Mouse (Mus musculus): ENCODE measurements around the gene Ces2b. TPM values are rescaled to one million over a fixed set of nuclear protein-coding genes. Genes with fewer than 3 reads are reported as not detected.

Gene Ces2b
- polyA plus RNA-seq, 1 experiment: not detected

DNA sequence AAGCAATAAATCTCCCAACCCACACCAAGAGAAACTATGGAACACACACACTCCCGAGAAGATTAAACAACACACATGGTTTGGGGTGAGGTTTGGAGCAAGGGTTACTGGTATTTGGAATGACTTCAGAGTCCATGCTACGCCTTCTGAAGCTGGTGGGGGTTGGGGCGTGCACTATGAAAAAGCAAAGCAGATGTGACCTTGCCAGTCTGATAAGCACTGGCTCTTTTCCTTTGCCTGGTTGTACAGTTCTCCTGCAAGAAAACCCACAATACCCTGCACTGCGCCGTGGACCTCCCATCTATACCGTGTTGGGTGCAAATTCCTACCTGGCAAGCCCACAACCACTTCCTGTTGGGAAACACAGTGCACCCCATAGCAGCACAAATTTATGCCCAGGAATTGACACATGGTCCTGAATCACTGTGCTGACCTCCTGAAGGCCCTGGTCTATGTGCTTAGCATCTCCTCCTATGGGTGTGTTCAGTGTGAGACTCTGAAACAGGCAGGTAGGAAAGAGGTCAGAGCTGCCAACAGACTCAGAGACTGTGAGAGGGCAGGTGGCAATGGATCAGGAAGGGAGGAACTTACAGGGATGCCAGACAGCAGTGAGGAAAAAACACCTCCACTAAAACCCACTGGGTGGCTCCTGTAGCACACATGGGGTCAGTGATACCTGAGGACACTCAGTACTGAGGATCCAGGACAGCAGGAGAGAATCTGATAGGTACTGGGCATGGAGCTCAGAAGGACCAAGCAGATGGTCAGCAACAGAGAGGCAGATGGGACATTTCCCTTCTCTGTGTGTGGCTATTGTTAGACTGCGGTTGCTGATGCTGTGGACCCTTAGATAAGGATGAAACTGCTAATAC lies 22.6 kb upstream of the Ces2b start:
- no peaks in the 10 kb centered on the region for H3K9me3 ChIP-seq (replicated peaks; ENCODE audit: control insufficient read depth, insufficient read depth, low read length, poor library complexity, severe bottlenecking)
- no peaks in the 10 kb centered on the region for H3K4me1 ChIP-seq (ENCODE audit: control insufficient read depth, insufficient read depth, low read length)
- no peaks in the 10 kb centered on the region for H3K36me3 ChIP-seq (ENCODE audit: control insufficient read depth, insufficient read depth, low read length, poor library complexity, severe bottlenecking)
- no peak overlapping the region for H3K4me3 ChIP-seq (ENCODE audit: low read depth, low read length)
- no peak overlapping the region for H3K27ac ChIP-seq (ENCODE audit: insufficient read depth, low read length)
- no peaks in the 10 kb centered on the region for H3K27me3 ChIP-seq (ENCODE audit: control insufficient read depth, insufficient read depth, low read length, poor library complexity, severe bottlenecking)
- H3K9ac ChIP-seq (ENCODE audit: low read depth, poor library complexity, severe bottlenecking): no peak overlapping the region
- TF ChIP-seq CTCF (IDR thresholded peaks at IDR 0.05; ENCODE audit: low read depth, low read length) (no peak), EP300 (IDR thresholded peaks at IDR 0.05; ENCODE audit: insufficient read depth, low read depth, low read length) (no peak), POLR2A (IDR thresholded peaks at IDR 0.05; ENCODE audit: insufficient read depth, low read length) (no peak)

DNA sequence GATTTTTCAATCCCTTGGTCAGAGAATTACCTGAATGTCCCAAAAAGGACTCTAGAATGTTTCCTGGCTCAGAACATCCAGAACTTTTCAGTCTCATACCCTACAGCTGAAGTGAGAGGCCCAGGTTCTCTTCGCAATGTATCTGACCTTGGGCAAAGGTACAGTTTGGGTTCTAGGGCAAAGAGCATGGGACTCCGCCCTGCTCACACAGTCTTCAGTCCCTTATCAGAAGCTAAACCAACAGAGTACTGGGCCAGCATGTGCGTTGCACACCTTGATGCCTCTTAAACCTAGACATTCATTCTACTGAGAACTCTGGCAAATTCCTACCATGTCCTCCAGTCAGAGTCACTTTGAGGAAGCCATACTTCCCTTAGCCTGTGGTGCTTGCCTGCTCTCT lies 21.9 kb upstream of the Ces2b start:
- Histone ChIP-seq H3K27ac (ENCODE audit: insufficient read depth, low read length) (no peak overlapping the region), H3K27me3 (ENCODE audit: control insufficient read depth, insufficient read depth, low read length, poor library complexity, severe bottlenecking) (no peaks in the 10 kb centered on the region), H3K9ac (ENCODE audit: low read depth, poor library complexity, severe bottlenecking) (no peak overlapping the region), H3K9me3 (replicated peaks; ENCODE audit: control insufficient read depth, insufficient read depth, low read length, poor library complexity, severe bottlenecking) (no peaks in the 10 kb centered on the region), H3K36me3 (ENCODE audit: control insufficient read depth, insufficient read depth, low read length, poor library complexity, severe bottlenecking) (no peaks in the 10 kb centered on the region), H3K4me3 (ENCODE audit: low read depth, low read length) (no peak overlapping the region), H3K4me1 (ENCODE audit: control insufficient read depth, insufficient read depth, low read length) (no peaks in the 10 kb centered on the region)
- TF ChIP-seq EP300 (IDR thresholded peaks at IDR 0.05; ENCODE audit: insufficient read depth, low read depth, low read length) (no peak), CTCF (IDR thresholded peaks at IDR 0.05; ENCODE audit: low read depth, low read length) (no peak), POLR2A (IDR thresholded peaks at IDR 0.05; ENCODE audit: insufficient read depth, low read length) (no peak)

DNA sequence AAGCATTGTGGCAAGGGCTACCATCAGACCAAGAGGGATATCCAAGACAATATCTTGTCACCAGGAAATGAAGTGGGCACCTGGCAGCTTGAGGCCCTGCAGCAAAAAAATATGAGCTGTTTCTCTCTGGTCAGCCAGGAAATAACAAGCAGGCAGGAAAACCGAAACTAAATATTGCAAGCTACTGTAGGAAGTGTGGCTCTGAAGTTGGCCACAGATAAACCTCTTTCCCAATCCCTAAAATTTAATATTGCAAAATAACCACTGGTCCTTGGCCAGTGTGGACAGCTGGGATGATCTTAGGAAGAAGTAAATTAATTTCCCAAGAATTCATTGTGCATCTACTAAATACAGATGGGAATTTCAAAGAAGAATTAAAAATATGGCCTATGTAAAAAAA lies 4.5 kb upstream of the Ces2b start:
- H3K27me3 ChIP-seq (ENCODE audit: control insufficient read depth, insufficient read depth, low read length, poor library complexity, severe bottlenecking): peaks cover 3% of the 10 kb centered on the region; the same call in 1 of the 2 replicates
- H3K9me3 ChIP-seq (replicated peaks; ENCODE audit: control insufficient read depth, insufficient read depth, low read length, poor library complexity, severe bottlenecking): peaks cover 6% of the 10 kb centered on the region; the same call in 1 of the 2 replicates
- no peak for TF ChIP-seq POLR2A (IDR thresholded peaks at IDR 0.05; ENCODE audit: insufficient read depth, low read length)
- no peak for TF ChIP-seq CTCF (IDR thresholded peaks at IDR 0.05; ENCODE audit: low read depth, low read length)
- no peak for TF ChIP-seq EP300 (IDR thresholded peaks at IDR 0.05; ENCODE audit: insufficient read depth, low read depth, low read length)

DNA sequence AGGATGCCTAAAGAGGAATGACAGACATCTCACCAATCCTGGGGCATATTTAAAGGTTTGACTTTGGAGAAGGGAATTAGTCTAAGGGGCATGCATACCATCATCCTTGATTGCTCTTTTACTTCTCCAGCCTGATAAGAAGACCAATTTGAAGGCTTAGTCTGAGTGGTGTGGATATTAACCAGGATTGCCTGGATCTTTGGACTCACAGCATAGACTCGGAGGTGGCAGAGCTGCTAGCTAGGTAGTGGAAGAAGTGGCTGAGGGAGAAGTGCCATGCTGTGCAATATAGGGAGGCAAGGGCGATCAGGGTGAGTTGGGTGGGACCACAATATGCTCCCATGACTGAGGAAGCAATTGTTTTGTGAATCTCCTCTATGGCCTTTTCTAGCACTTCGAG lies 3.2 kb upstream of the Ces2b start:
- Histone ChIP-seq H3K9me3 (replicated peaks; ENCODE audit: control insufficient read depth, insufficient read depth, low read length, poor library complexity, severe bottlenecking) (peaks cover 6% of the 10 kb centered on the region; the same call in 1 of the 2 replicates), H3K27me3 (ENCODE audit: control insufficient read depth, insufficient read depth, low read length, poor library complexity, severe bottlenecking) (peaks cover 3% of the 10 kb centered on the region; the same call in 1 of the 2 replicates), H3K36me3 (ENCODE audit: control insufficient read depth, insufficient read depth, low read length, poor library complexity, severe bottlenecking) (no peaks in the 10 kb centered on the region), H3K4me3 (ENCODE audit: low read depth, low read length) (no peak overlapping the region), H3K9ac (ENCODE audit: low read depth, poor library complexity, severe bottlenecking) (no peak overlapping the region), H3K27ac (ENCODE audit: insufficient read depth, low read length) (no peak overlapping the region), H3K4me1 (ENCODE audit: control insufficient read depth, insufficient read depth, low read length) (no peaks in the 10 kb centered on the region)
- no peak for TF ChIP-seq POLR2A (IDR thresholded peaks at IDR 0.05; ENCODE audit: insufficient read depth, low read length)
- no peak for TF ChIP-seq EP300 (IDR thresholded peaks at IDR 0.05; ENCODE audit: insufficient read depth, low read depth, low read length)
- TF ChIP-seq CTCF (IDR thresholded peaks at IDR 0.05; ENCODE audit: low read depth, low read length): no peak

More for the DNA sequence above, 4.5 kb upstream of the Ces2b start:
- H3K9ac ChIP-seq (ENCODE audit: low read depth, poor library complexity, severe bottlenecking): no peak overlapping the region
- no peaks in the 10 kb centered on the region for H3K4me1 ChIP-seq (ENCODE audit: control insufficient read depth, insufficient read depth, low read length)
- no peak overlapping the region for H3K27ac ChIP-seq (ENCODE audit: insufficient read depth, low read length)
- no peaks in the 10 kb centered on the region for H3K36me3 ChIP-seq (ENCODE audit: control insufficient read depth, insufficient read depth, low read length, poor library complexity, severe bottlenecking)
- no peak overlapping the region for H3K4me3 ChIP-seq (ENCODE audit: low read depth, low read length)

DNA sequence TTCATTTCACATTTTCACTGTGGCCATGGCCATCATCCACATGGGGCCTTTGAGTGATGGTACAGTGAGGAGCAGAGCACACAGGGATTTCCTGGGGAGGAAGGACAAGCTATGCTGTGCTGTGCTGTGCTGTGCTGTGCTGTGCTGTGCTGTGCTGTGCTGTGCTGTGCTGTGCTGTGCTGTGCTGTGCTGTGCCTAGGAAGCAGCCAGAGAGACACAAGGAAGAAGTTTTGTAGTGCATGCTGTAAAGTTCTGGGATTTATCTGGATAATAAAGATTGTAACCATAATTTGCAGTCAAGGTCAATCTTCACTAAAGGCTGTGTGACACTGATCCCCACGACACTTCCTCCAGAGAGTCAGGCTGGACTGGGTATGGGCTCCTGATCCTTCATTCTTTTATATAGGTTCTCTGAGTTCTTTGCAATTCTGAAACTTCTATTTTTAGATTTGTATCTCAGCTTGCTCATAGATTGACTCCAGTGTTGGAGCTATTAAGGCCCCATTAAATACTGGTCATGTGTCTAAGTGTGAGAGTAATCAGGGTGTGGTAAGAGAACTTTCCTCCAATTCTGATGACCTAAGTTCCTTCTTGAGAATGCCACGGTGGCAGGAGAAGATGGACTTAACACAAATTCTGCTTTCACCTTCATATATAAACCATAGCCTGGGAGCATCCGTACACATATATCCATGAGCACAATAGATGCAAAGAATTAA lies 10.1 kb downstream of the Ces2b start:
- Histone ChIP-seq H3K9me3 (replicated peaks; ENCODE audit: control insufficient read depth, insufficient read depth, low read length, poor library complexity, severe bottlenecking) (no peaks in the 10 kb centered on the region), H3K9ac (ENCODE audit: low read depth, poor library complexity, severe bottlenecking) (no peak overlapping the region), H3K36me3 (ENCODE audit: control insufficient read depth, insufficient read depth, low read length, poor library complexity, severe bottlenecking) (no peaks in the 10 kb centered on the region), H3K4me1 (ENCODE audit: control insufficient read depth, insufficient read depth, low read length) (no peaks in the 10 kb centered on the region), H3K27ac (ENCODE audit: insufficient read depth, low read length) (no peak overlapping the region), H3K27me3 (ENCODE audit: control insufficient read depth, insufficient read depth, low read length, poor library complexity, severe bottlenecking) (no peaks in the 10 kb centered on the region), H3K4me3 (ENCODE audit: low read depth, low read length) (no peak overlapping the region)
- TF ChIP-seq EP300 (IDR thresholded peaks at IDR 0.05; ENCODE audit: insufficient read depth, low read depth, low read length): no peak
- TF ChIP-seq POLR2A (IDR thresholded peaks at IDR 0.05; ENCODE audit: insufficient read depth, low read length): no peak
- no peak for TF ChIP-seq CTCF (IDR thresholded peaks at IDR 0.05; ENCODE audit: low read depth, low read length)

Measured in ES-Bruce4 (cell line).